ENCODE assay signal across 8 mouse cellular contexts in the genomic region with DNA sequence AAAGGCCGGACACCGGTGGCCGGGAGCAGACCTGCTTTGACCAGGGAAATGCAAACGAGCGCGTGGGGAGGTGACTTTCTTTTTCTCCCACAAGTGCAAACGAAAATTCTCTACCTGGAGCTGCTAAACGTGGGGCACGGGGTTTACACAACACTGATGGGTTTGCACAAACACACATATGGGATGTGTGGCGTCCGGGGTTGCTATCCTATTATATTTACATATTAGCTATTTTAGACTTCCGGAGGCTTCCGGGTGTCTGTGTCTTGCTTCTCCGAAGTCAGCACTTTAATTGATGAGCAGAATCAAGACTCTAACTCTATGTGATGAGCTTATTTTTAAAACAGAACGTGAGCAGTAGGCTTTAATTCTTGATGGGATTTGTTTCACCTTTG. TPM values are rescaled to one million over a fixed set of nuclear protein-coding genes. Genes with fewer than 3 reads are reported as not detected.
DNase-seq lines count a peak whose midpoint lies in the region; ATAC-seq lines count a peak whose summit lies in the region.

No protein-coding gene starts in this region.

- no peak overlapping the region for H3K27ac ChIP-seq in forebrain, embryonic 12.5 days
- H3K27ac ChIP-seq in liver, embryonic 11.5 days (ENCODE audit: low read depth, low read length) = no peak overlapping the region
- no peak overlapping the region for H3K27ac ChIP-seq in stomach, embryonic 15.5 days

- H3K4me3 ChIP-seq in forebrain, embryonic 12.5 days (replicated peaks) = peak overlapping the region; percentile 70
- peak overlapping the region; percentile 75 for H3K4me3 ChIP-seq in liver, embryonic 11.5 days (ENCODE audit: low read depth, low read length)
- peak overlapping the region; percentile 66 for H3K4me3 ChIP-seq in stomach, embryonic 15.5 days (replicated peaks)

- H3K27me3 ChIP-seq in forebrain, embryonic 12.5 days = peaks cover 28% of the 10 kb centered on the region
- no peaks in the 10 kb centered on the region; the same call in 1 of the 2 replicates for H3K27me3 ChIP-seq in liver, embryonic 11.5 days (replicated peaks; ENCODE audit: control insufficient read depth, insufficient read depth, low read length)
- H3K27me3 ChIP-seq in stomach, embryonic 15.5 days (replicated peaks) = no peaks in the 10 kb centered on the region

- no peak for ATAC-seq in forebrain, embryonic 12.5 days (ENCODE audit: low FRiP score)
- ATAC-seq in liver, embryonic 11.5 days (replicated peaks; ENCODE audit: low FRiP score) = no peak
- no peak for ATAC-seq in stomach, embryonic 15.5 days (ENCODE audit: insufficient read depth, low FRiP score, low read depth)

- WGBS in forebrain, embryonic 12.5 days = 16% methylated on average over 15 of the region's 15 CpGs
- 11% methylated on average over 15 of the region's 15 CpGs for WGBS in liver, embryonic 11.5 days
- WGBS in stomach, embryonic 15.5 days = 8% methylated on average over 15 of the region's 15 CpGs

- peak overlapping the region; percentile 55 for H3K9ac ChIP-seq in forebrain, embryonic 12.5 days
- peak overlapping the region; percentile 72 for H3K9ac ChIP-seq in liver, embryonic 11.5 days (ENCODE audit: low read depth, low read length)
- H3K9ac ChIP-seq in stomach, embryonic 15.5 days = peak overlapping the region; percentile 47; the same call in 1 of the 2 replicates

- peaks cover 14% of the 10 kb centered on the region for H3K4me1 ChIP-seq in forebrain, embryonic 12.5 days
- H3K4me1 ChIP-seq in liver, embryonic 11.5 days (replicated peaks; ENCODE audit: control insufficient read depth, insufficient read depth, low read length) = 0 out of 2 replicates have a peak, but pooled peaks cover 3% of the 10 kb centered on the region
- no peaks in the 10 kb centered on the region for H3K4me1 ChIP-seq in stomach, embryonic 15.5 days

- peak; percentile 21 for DNase-seq in spleen, adult 12 weeks (ENCODE audit: low spot score)
- no peak for DNase-seq in spleen, postnatal 10 days (ENCODE audit: low spot score in 2 of 2)
- no peak for DNase-seq in liver, embryonic 11.5 days (ENCODE audit: low spot score)
- DNase-seq in adrenal gland, postnatal 14 days = no peak
- no peak for DNase-seq in embryo, embryonic 10.5 days (ENCODE audit: low spot score)
- DNase-seq in kidney, postnatal 36 days = no peak

- H3K36me3 ChIP-seq in forebrain, embryonic 12.5 days (replicated peaks) = no peaks in the 10 kb centered on the region
- no peaks in the 10 kb centered on the region for H3K36me3 ChIP-seq in liver, embryonic 11.5 days (ENCODE audit: control insufficient read depth, insufficient read depth, low read length)
- no peaks in the 10 kb centered on the region for H3K36me3 ChIP-seq in stomach, embryonic 15.5 days

- H3K9me3 ChIP-seq in forebrain, embryonic 12.5 days = no peaks in the 10 kb centered on the region
- H3K9me3 ChIP-seq in liver, embryonic 11.5 days (ENCODE audit: control insufficient read depth, low read length) = no peaks in the 10 kb centered on the region
- H3K9me3 ChIP-seq in stomach, embryonic 15.5 days = no peaks in the 10 kb centered on the region

- peak overlapping the region; percentile 99 for H3K4me2 ChIP-seq in forebrain, embryonic 12.5 days
- peak overlapping the region; percentile 99 for H3K4me2 ChIP-seq in liver, embryonic 11.5 days
- peak overlapping the region; percentile 98 for H3K4me2 ChIP-seq in stomach, embryonic 15.5 days

RNA-seq across cellular contexts. Expression of a gene that starts 0.4 kb away (rescaled TPM):
- polyA plus RNA-seq in forebrain, embryonic 12.5 days (2016; fragmentation: Nextera tagmentation; extraction: Ambion mirVana) = 1.2 and 1.3 TPM in 2 replicates
- 2.7 TPM in 2 replicates for polyA plus RNA-seq in liver, embryonic 11.5 days (2014; fragmentation: Nextera tagmentation; extraction: Ambion mirVana)
- polyA plus RNA-seq in stomach, embryonic 15.5 days (2015; fragmentation: Nextera tagmentation; extraction: Ambion mirVana) = 6.1 and 6.8 TPM in 2 replicates
- 4.4 and 4.8 TPM in 2 replicates for total RNA-seq in adrenal gland, postnatal 14 days (2021)
